Mouse (Mus musculus) limb, embryonic 13.5 days (tissue): ENCODE data around the gene Ccdc88c. TPM values are rescaled to one million over a fixed set of nuclear protein-coding genes. Genes with fewer than 3 reads are reported as not detected.

Source experiments
- microRNA counts: library from miRNA; unstranded; fragments of <30 nt; microRNA quantifications from one replicate; lab custom pipeline; 2016
- microRNA-seq: library from miRNA; unstranded; fragments of <30 nt; microRNA quantifications from one replicate; pipeline ENCODE4, GENCODE M21; 2016
- polyA plus RNA-seq: library from polyadenylated mRNA; unstranded; fragments of >200 nt; fragmentation: Nextera tagmentation; extraction: Ambion mirVana; gene quantifications from 2 replicates; pipeline ENCODE4 v1.2.1, GENCODE M21; 2015

Gene Ccdc88c
- polyA plus RNA-seq, 1 experiment from 2014 or later: 3.7 TPM

MicroRNAs encoded within 50 kb of the gene (microRNA counts, 519-probe panel; counts per million panel counts)
- microRNA mmu-miR-1190 (lab: Ali Mortazavi, UCI): not detected

Small RNA genes within 50 kb of the gene (microRNA-seq; reads per million reads assigned to microRNA genes)
- not detected for gene Mir1190

Other genes starting within 250 kb of the Ccdc88c start
- 1.7 and 1.9 TPM in 2 replicates for gene Dglucy, start 250.0 kb downstream of the Ccdc88c start, polyA plus RNA-seq
- 0.25 and 0.29 TPM in 2 replicates for gene Gpr68, start 120.9 kb downstream of the Ccdc88c start, polyA plus RNA-seq
- gene Ppp4r3a, start 54.6 kb upstream of the Ccdc88c start, polyA plus RNA-seq: 36.6 and 39.3 TPM in 2 replicates